Mouse (Mus musculus) E14TG2a.4 (cell line): Measurements from ENCODE around the gene Fam69b.

Experiments used
- CTCF ChIP-seq: conservative IDR thresholded peaks from 2 replicates; pipeline ENCODE4 v1.5.1; 2014; ENCODE audit warnings: low read length
- POU5F1 ChIP-seq: IDR thresholded peaks from 2 replicates; pipeline ENCODE4 v1.6.1; 2014; ENCODE audit warnings: low read length, borderline replicate concordance

GRCm38 (mm10) chr2:26614903-26615302 is 13.4 kb upstream of the Fam69b start:
- TF ChIP-seq CTCF = no peak
- no peak for TF ChIP-seq POU5F1
